Mouse (Mus musculus) neural tube, embryonic 12.5 days (tissue): ENCODE data around the gene Scmh1. TPM values are rescaled to one million over a fixed set of nuclear protein-coding genes. Genes with fewer than 3 reads are reported as not detected.
A peak's percentile ranks its signal among the peaks of the same experiment; 100 is the strongest.
"Not testable (repeated sequence)": the region's sequence is repeated elsewhere in the genome, so short reads cannot be mapped to it uniquely, and the experiment has no call there.

Source experiments
- ATAC-seq: fragments of 200-750 bp; cut with Nextera tagmentation; 2 replicates; pipeline ENCODE4 v1.8.0; 2017; ENCODE audit warnings: low read depth, mild to moderate bottlenecking, moderate TSS enrichment, moderate library complexity; ENCODE audit not compliant: low FRiP score
- H3K27ac ChIP-seq: fragments of 300-500 bp; sonication (generic); 2 replicates; pipeline ENCODE4 v1.5.1; 2016
- H3K27me3 ChIP-seq: fragments of 300-500 bp; sonication (generic); replicated peaks from 2 replicates; pipeline ENCODE4 v1.6.1; 2016; ENCODE audit warnings: mild to moderate bottlenecking
- H3K36me3 ChIP-seq: fragments of 300-500 bp; sonication (generic); 2 replicates; pipeline ENCODE4 v1.6.1; 2016; ENCODE audit warnings: mild to moderate bottlenecking
- H3K4me1 ChIP-seq: fragments of 300-500 bp; sonication (generic); 2 replicates; pipeline ENCODE4 v1.6.1; 2016
- H3K4me2 ChIP-seq: fragments of 300-500 bp; sonication (generic); replicated peaks from 2 replicates; pipeline ENCODE4 v1.6.1; 2016; ENCODE audit warnings: mild to moderate bottlenecking
- H3K4me3 ChIP-seq: fragments of 300-500 bp; sonication (generic); 2 replicates; pipeline ENCODE4 v1.5.1; 2016
- H3K9ac ChIP-seq: fragments of 300-500 bp; sonication (generic); 2 replicates; pipeline ENCODE4 v1.6.1; 2016; ENCODE audit warnings: mild to moderate bottlenecking
- H3K9me3 ChIP-seq: fragments of 300-500 bp; sonication (generic); 2 replicates; pipeline ENCODE4 v1.6.1; 2016; ENCODE audit warnings: mild to moderate bottlenecking
- WGBS: fragments of 180-500 bp; shearing (Covaris S2); methylation state at CpG from one replicate; pipeline ENCODE4 v1.1.7; 2016; 5-methylcytosine and 5-hydroxymethylcytosine counted together
- polyA plus RNA-seq: library from polyadenylated mRNA; unstranded; fragments of >200 nt; fragmentation: Nextera tagmentation; extraction: Ambion mirVana; gene quantifications from 2 replicates; pipeline ENCODE4 v1.2.1, GENCODE M21; 2016

Gene Scmh1
- polyA plus RNA-seq, 1 experiment from 2014 or later: 90.0 TPM

- no peak overlapping the region for H3K9ac ChIP-seq
- H3K4me2 ChIP-seq: no peak overlapping the region
- WGBS: 54% methylated on average over 4 of the region's 4 CpGs
- H3K27me3 ChIP-seq: no peaks in the 10 kb centered on the region
- no peak overlapping the region for H3K4me3 ChIP-seq
- H3K36me3 ChIP-seq: no peaks in the 10 kb centered on the region
- no peak overlapping the region for H3K27ac ChIP-seq
- H3K9me3 ChIP-seq: no peaks in the 10 kb centered on the region
- no peak for ATAC-seq
- H3K4me1 ChIP-seq: no peaks in the 10 kb centered on the region
Observed at GRCm38 (mm10) chr4:120387496-120387895, 17.6 kb upstream of the Scmh1 start.

DNA sequence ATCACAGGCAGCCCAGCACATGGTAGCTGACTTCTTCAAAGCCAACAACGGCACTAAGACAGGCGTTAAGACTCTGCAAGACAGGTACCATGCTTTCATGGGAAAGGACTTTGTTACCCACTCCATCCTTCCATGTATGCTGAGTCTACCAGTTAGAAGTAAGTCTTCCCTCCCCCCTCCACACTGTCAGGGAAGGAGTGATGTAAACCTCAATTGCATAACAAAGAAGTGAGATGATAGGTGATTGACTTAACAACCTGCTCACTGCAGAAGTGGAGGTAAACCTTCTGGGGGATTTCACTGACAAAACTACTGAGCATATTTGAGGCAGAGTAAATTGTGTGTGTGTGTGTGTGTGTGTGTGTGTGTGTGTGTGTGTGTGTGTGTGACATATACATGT, 17.1 kb upstream of the Scmh1 start:
- no peak overlapping the region for H3K4me3 ChIP-seq
- H3K27me3 ChIP-seq: no peaks in the 10 kb centered on the region
- H3K36me3 ChIP-seq: no peaks in the 10 kb centered on the region
- no peak overlapping the region for H3K9ac ChIP-seq
- ATAC-seq: no peak
- no peak overlapping the region for H3K27ac ChIP-seq
- 77% methylated on average over 2 of the region's 2 CpGs for WGBS
- H3K4me1 ChIP-seq: no peaks in the 10 kb centered on the region
- no peaks in the 10 kb centered on the region for H3K9me3 ChIP-seq
- H3K4me2 ChIP-seq: no peak overlapping the region

- Histone ChIP-seq H3K27ac (no peak overlapping the region), H3K9me3 (no peaks in the 10 kb centered on the region), H3K4me3 (no peak overlapping the region), H3K4me2 (no peak overlapping the region), H3K4me1 (no peaks in the 10 kb centered on the region), H3K9ac (no peak overlapping the region), H3K27me3 (no peaks in the 10 kb centered on the region), H3K36me3 (no peaks in the 10 kb centered on the region)
- ATAC-seq: no peak
- WGBS: 25% methylated on average over 3 of the region's 3 CpGs
Observed at GRCm38 (mm10) chr4:120388998-120389542, 16.0 kb upstream of the Scmh1 start.

DNA sequence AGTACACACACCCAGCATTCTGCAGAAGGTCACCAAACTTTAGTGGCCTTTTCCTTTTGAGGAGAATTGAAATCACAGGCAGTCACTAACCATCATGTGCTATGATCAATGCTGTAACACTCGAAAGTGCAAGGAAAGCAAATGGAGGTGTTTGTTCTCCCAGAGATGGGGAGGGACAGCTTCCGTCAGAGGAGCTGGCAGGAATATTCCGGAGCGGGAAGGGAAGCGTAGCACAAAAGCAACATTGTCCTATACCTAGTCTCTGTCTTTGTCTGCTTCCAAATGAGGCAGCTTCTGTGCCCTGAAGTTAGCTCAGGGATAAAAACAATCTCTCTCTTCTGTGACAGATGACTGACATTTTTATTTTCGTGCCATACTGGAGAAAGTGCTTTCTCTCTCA, 15.5 kb upstream of the Scmh1 start:
- no peaks in the 10 kb centered on the region for H3K9me3 ChIP-seq
- no peak for ATAC-seq
- no peak overlapping the region for H3K4me2 ChIP-seq
- H3K4me1 ChIP-seq: no peaks in the 10 kb centered on the region
- no peak overlapping the region for H3K4me3 ChIP-seq
- WGBS: 37% methylated on average over 6 of the region's 6 CpGs
- no peak overlapping the region for H3K9ac ChIP-seq
- no peak overlapping the region for H3K27ac ChIP-seq
- no peaks in the 10 kb centered on the region for H3K36me3 ChIP-seq
- H3K27me3 ChIP-seq: no peaks in the 10 kb centered on the region

- no peak for ATAC-seq
- Histone ChIP-seq H3K9ac (no peak overlapping the region), H3K4me3 (no peak overlapping the region), H3K9me3 (no peaks in the 10 kb centered on the region), H3K27ac (no peak overlapping the region), H3K4me1 (no peaks in the 10 kb centered on the region), H3K36me3 (no peaks in the 10 kb centered on the region), H3K27me3 (no peaks in the 10 kb centered on the region), H3K4me2 (no peak overlapping the region)
- WGBS: 70% methylated on average over 6 of the region's 6 CpGs
Observed at GRCm38 (mm10) chr4:120391591-120391990, 13.5 kb upstream of the Scmh1 start.

DNA sequence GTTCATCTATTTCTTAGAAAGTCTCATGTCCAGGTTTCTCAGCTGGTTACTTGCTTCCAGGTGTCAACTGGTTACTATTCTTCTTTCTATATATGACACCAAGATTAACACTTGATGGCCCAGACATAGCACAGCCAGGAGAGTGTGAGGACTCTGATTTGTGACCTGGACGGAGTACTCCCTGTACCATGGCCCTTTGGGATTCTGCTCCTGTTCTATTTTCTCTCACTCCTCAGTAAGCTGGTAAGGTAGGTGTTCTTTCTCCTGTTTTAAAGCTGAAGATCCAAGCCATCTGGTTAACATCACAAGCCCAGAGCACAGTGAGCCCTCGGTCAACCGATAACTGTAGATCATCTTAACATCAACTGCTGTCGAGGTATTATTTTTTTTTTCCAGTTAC, 12.7 kb upstream of the Scmh1 start:
- Histone ChIP-seq H3K9ac (no peak overlapping the region), H3K4me1 (no peaks in the 10 kb centered on the region), H3K27me3 (no peaks in the 10 kb centered on the region), H3K4me2 (no peak overlapping the region), H3K27ac (no peak overlapping the region), H3K36me3 (no peaks in the 10 kb centered on the region), H3K4me3 (no peak overlapping the region), H3K9me3 (no peaks in the 10 kb centered on the region)
- ATAC-seq: no peak
- 74% methylated on average over 4 of the region's 4 CpGs for WGBS

- H3K4me3 ChIP-seq: no peak overlapping the region
- H3K9ac ChIP-seq: no peak overlapping the region
- no peak overlapping the region for H3K4me2 ChIP-seq
- 36% methylated on average over 3 of the region's 3 CpGs for WGBS
- no peak overlapping the region for H3K27ac ChIP-seq
- no peaks in the 10 kb centered on the region for H3K4me1 ChIP-seq
- H3K9me3 ChIP-seq: no peaks in the 10 kb centered on the region
- H3K27me3 ChIP-seq: no peaks in the 10 kb centered on the region
- H3K36me3 ChIP-seq: no peaks in the 10 kb centered on the region
- ATAC-seq: no peak
Observed at GRCm38 (mm10) chr4:120392748-120393147, 12.3 kb upstream of the Scmh1 start.

- no peak for ATAC-seq
- Histone ChIP-seq H3K27ac (no peak overlapping the region), H3K4me1 (no peaks in the 10 kb centered on the region; the same call in 1 of the 2 replicates), H3K4me2 (no peak overlapping the region), H3K27me3 (no peaks in the 10 kb centered on the region), H3K9me3 (no peaks in the 10 kb centered on the region), H3K9ac (no peak overlapping the region), H3K36me3 (no peaks in the 10 kb centered on the region), H3K4me3 (no peak overlapping the region)
- WGBS: 59% methylated on average over 3 of the region's 3 CpGs
Observed at GRCm38 (mm10) chr4:120400251-120400650, 4.8 kb upstream of the Scmh1 start.

GRCm38 (mm10) chr4:120402105-120402504, 3.0 kb upstream of the Scmh1 start:
- not testable (repeated sequence) for H3K36me3 ChIP-seq, ATAC-seq, H3K4me1 ChIP-seq, H3K27ac ChIP-seq, H3K9me3 ChIP-seq, H3K27me3 ChIP-seq, H3K4me3 ChIP-seq, H3K9ac ChIP-seq, H3K4me2 ChIP-seq

DNA sequence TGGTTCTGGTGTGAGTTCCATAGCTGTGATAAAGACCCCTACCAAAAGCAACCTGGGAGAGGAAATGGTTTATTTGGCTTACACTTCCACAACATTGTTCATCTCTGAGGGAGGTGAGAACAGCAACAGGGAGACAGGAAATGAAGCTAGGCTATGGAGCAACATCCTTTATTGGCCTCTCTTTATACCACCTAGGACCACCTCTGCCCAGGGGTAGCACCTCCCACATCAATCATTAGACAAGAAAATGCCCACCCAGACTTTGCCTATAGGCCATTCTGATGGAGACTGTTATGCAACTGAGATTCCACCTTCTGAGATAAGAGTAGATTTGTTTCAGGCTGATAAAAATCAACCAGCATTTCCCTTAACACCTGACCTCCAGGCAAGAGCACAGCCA, 834 bp upstream of the Scmh1 start:
- no peaks in the 10 kb centered on the region for H3K27me3 ChIP-seq
- no peak overlapping the region for H3K9ac ChIP-seq
- no peak overlapping the region for H3K4me3 ChIP-seq
- ATAC-seq: no peak
- H3K9me3 ChIP-seq: no peaks in the 10 kb centered on the region
- no peak overlapping the region for H3K27ac ChIP-seq
- no peak overlapping the region for H3K4me2 ChIP-seq
- H3K36me3 ChIP-seq: no peaks in the 10 kb centered on the region
- H3K4me1 ChIP-seq: peaks cover 18% of the 10 kb centered on the region; the same call in 1 of the 2 replicates

GRCm38 (mm10) chr4:120404778-120405143, 320 bp upstream of the Scmh1 start:
- peak overlapping the region; percentile 73 for H3K4me2 ChIP-seq
- peak overlapping the region; percentile 99 for H3K4me3 ChIP-seq
- WGBS: 11% methylated on average over 20 of the region's 21 CpGs
- no peak overlapping the region for H3K27ac ChIP-seq
- H3K9ac ChIP-seq: peak overlapping the region; percentile 99; the same call in 1 of the 2 replicates
- H3K36me3 ChIP-seq: no peaks in the 10 kb centered on the region
- H3K9me3 ChIP-seq: no peaks in the 10 kb centered on the region
- ATAC-seq: peak; percentile 18; the same call in 1 of the 2 replicates
- no peaks in the 10 kb centered on the region for H3K27me3 ChIP-seq
- peaks cover 18% of the 10 kb centered on the region; the same call in 1 of the 2 replicates for H3K4me1 ChIP-seq

DNA sequence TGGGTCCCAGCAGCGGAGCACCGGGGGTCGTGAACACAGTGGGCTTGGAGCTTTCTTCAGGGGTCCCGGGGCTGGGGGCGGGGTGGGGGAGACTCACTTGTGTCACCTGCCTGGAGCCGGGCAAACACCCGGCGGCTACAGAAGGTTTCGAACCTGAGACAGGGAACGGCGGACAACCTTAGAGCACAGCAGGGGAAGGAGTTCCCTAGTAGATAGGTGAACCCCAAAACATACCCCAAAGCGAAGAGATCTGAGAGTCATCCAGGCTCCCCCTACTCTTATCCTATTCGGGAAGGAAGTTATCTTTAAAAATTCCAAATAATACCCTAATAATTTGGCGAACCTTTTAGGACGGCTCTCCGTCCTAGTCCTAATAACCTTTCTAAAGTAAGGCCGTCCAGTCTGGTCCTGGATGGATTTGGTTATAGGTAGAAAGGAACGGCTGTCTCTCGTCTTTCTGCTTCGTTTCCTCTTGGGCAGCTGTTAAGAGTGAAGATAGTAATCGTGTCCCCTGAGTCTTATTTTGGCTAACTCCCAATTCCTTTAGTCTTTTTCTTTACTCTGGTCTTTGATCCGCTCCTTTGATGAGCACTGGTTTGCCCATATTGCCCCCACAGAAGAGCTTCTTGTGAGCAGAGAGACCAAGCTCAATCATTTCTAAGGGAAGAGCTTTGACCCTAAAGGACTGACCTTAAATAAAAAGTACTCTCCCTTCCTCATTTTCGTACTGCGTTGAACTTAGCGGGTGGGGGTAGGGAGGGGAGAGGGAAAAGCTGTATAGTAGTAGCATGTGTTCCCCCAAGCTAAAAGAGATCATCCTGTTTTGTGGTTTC, 941 bp downstream of the Scmh1 start:
- H3K9ac ChIP-seq: peak overlapping the region; percentile 99
- H3K27me3 ChIP-seq: no peaks in the 10 kb centered on the region
- ATAC-seq: no peak; the same call in 1 of the 2 replicates
- H3K4me1 ChIP-seq: peaks cover 18% of the 10 kb centered on the region; the same call in 1 of the 2 replicates
- no peaks in the 10 kb centered on the region for H3K36me3 ChIP-seq
- H3K27ac ChIP-seq: peak overlapping the region; percentile 88
- no peaks in the 10 kb centered on the region for H3K9me3 ChIP-seq
- peak overlapping the region; percentile 99 for H3K4me3 ChIP-seq
- 3% methylated on average over 25 of the region's 25 CpGs for WGBS
- peak overlapping the region; percentile 73 for H3K4me2 ChIP-seq
